Mouse (Mus musculus) bone marrow, adult 2 months (tissue): ENCODE data around the gene Mthfd1. TPM values are rescaled to one million over a fixed set of nuclear protein-coding genes. Genes with fewer than 3 reads are reported as not detected.

Experiments used
- H3K27ac ChIP-seq: fragments of 200-500 bp; 2 replicates; pipeline ENCODE4 v1.5.1; 2012; ENCODE audit warnings: low read depth, mild to moderate bottlenecking, control low read depth, inconsistent platforms, low read length; ENCODE audit not compliant: control insufficient read depth, poor library complexity, insufficient read depth
- H3K4me1 ChIP-seq: fragments of 200-500 bp; 2 replicates; pipeline ENCODE4 v1.6.1; 2011; ENCODE audit warnings: low read length; ENCODE audit not compliant: control insufficient read depth, insufficient read depth
- H3K4me3 ChIP-seq: fragments of 200-500 bp; replicated peaks from 2 replicates; pipeline ENCODE3; 2011; ENCODE audit warnings: mild to moderate bottlenecking, low read depth, low read length, control low read depth; ENCODE audit not compliant: control insufficient read depth
- CTCF ChIP-seq: fragments of 200-500 bp; IDR thresholded peaks from 2 replicates; pipeline ENCODE4 v1.5.1; 2011; ENCODE audit warnings: low read length, control low read depth; ENCODE audit not compliant: control insufficient read depth, insufficient read depth
- POLR2A ChIP-seq: fragments of 200-500 bp; IDR thresholded peaks from 2 replicates; pipeline ENCODE4 v1.6.1; 2011; ENCODE audit warnings: low read depth, mild to moderate bottlenecking, control low read depth, low read length, borderline replicate concordance; ENCODE audit not compliant: control insufficient read depth
- WGBS: fragments of 180-500 bp; shearing (Covaris S2); methylation state at CpG from one replicate; pipeline ENCODE4 v1.1.7; 2018; 5-methylcytosine and 5-hydroxymethylcytosine counted together
- polyA plus RNA-seq: library from polyadenylated mRNA; stranded (reverse); fragments of >200 nt; gene quantifications from 2 replicates; pipeline ENCODE4 v1.2.4, GENCODE M21; 2011; ENCODE audit warnings: low replicate concordance; ENCODE audit not compliant: missing spikeins, insufficient read depth, insufficient read length

Mthfd1 gene
- polyA plus RNA-seq, 1 experiment: 31.5 TPM

GRCm38 (mm10) chr12:76311227-76311626, 56.1 kb downstream of the Mthfd1 start:
- H3K27ac ChIP-seq: no peak overlapping the region
- WGBS: 74% methylated on average over 9 of the region's 9 CpGs
- TF ChIP-seq POLR2A (no peak), CTCF (no peak)
- H3K4me3 ChIP-seq: no peak overlapping the region
- no peaks in the 10 kb centered on the region; the same call in 1 of the 2 replicates for H3K4me1 ChIP-seq

GRCm38 (mm10) chr12:76311951-76312350, 56.9 kb downstream of the Mthfd1 start:
- no peaks in the 10 kb centered on the region; the same call in 1 of the 2 replicates for H3K4me1 ChIP-seq
- H3K27ac ChIP-seq: no peak overlapping the region
- 72% methylated on average over 8 of the region's 8 CpGs for WGBS
- TF ChIP-seq POLR2A (no peak), CTCF (no peak)
- no peak overlapping the region for H3K4me3 ChIP-seq

- H3K4me3 ChIP-seq: peak overlapping the region; percentile 44
Observed at GRCm38 (mm10) chr12:76318282-76319212, 63.4 kb downstream of the Mthfd1 start.

GRCm38 (mm10) chr12:76324679-76325431, 69.8 kb downstream of the Mthfd1 start, which contains the start of gene Akap5:
TSS of gene Akap5 (plus strand) at chr12:76324891.
- 4% methylated on average over 53 of the region's 53 CpGs for WGBS
- Histone ChIP-seq H3K27ac (no peak within 1 kb of the TSS), H3K4me1 (no peaks in the 10 kb centered on the region; the same call in 1 of the 2 replicates), H3K4me3 (peak within 1 kb of the TSS; percentile 48)
- no peak; the same call in 1 of the 2 replicates for TF ChIP-seq POLR2A
- no peak for TF ChIP-seq CTCF

More at GRCm38 (mm10) chr12:76318282-76319212, 63.4 kb downstream of the Mthfd1 start:
- peaks cover 1% of the 10 kb centered on the region; the same call in 1 of the 2 replicates for H3K4me1 ChIP-seq
- 7% methylated on average over 9 of the region's 9 CpGs for WGBS
- peak overlapping the region; percentile 83 for H3K27ac ChIP-seq
- TF ChIP-seq POLR2A (no peak), CTCF (no peak)

GRCm38 (mm10) chr12:76326437-76327220, 71.5 kb downstream of the Mthfd1 start:
- 91% methylated on average over 23 of the region's 23 CpGs for WGBS
- H3K4me1 ChIP-seq: no peaks in the 10 kb centered on the region; the same call in 1 of the 2 replicates
- H3K4me3 ChIP-seq: no peak overlapping the region
- no peak overlapping the region for H3K27ac ChIP-seq
- TF ChIP-seq POLR2A (no peak), CTCF (no peak)

- Histone ChIP-seq H3K4me1 (no peaks in the 10 kb centered on the region; the same call in 1 of the 2 replicates), H3K4me3 (no peak overlapping the region), H3K27ac (peak overlapping the region; percentile 58)
- WGBS: 61% methylated on average over 6 of the region's 6 CpGs
- TF ChIP-seq CTCF: no peak
- no peak for TF ChIP-seq POLR2A
Observed at GRCm38 (mm10) chr12:76328567-76329354, 73.7 kb downstream of the Mthfd1 start.

GRCm38 (mm10) chr12:76333688-76334087, 78.6 kb downstream of the Mthfd1 start:
- H3K4me1 ChIP-seq: no peaks in the 10 kb centered on the region; the same call in 1 of the 2 replicates
- H3K4me3 ChIP-seq: no peak overlapping the region
- TF ChIP-seq POLR2A (no peak), CTCF (no peak)
- H3K27ac ChIP-seq: no peak overlapping the region
- WGBS: 38% methylated on average over 5 of the region's 5 CpGs
